Mouse (Mus musculus) hindbrain, embryonic 15.5 days (tissue): ENCODE data around the gene Cacnb3. TPM values are rescaled to one million over a fixed set of nuclear protein-coding genes. Genes with fewer than 3 reads are reported as not detected.

ENCODE experiments used
- ATAC-seq: fragments of 200-750 bp; cut with Nextera tagmentation; 2 replicates; pipeline ENCODE4 v1.8.0; 2017; ENCODE audit warnings: low read depth, moderate number of reproducible peaks, moderate TSS enrichment; ENCODE audit not compliant: low FRiP score
- H3K27ac ChIP-seq: fragments of 300-500 bp; sonication (generic); replicated peaks from 2 replicates; pipeline ENCODE4 v1.5.1; 2015; ENCODE audit warnings: mild to moderate bottlenecking, inconsistent platforms
- H3K27me3 ChIP-seq: fragments of 300-500 bp; sonication (generic); 2 replicates; pipeline ENCODE4 v1.6.1; 2015; ENCODE audit warnings: control low read depth, inconsistent platforms
- H3K36me3 ChIP-seq: fragments of 300-500 bp; sonication (generic); 2 replicates; pipeline ENCODE4 v1.6.1; 2015; ENCODE audit warnings: control low read depth, inconsistent platforms
- H3K4me1 ChIP-seq: fragments of 300-500 bp; sonication (generic); replicated peaks from 2 replicates; pipeline ENCODE4 v1.6.1; 2015; ENCODE audit warnings: control low read depth, inconsistent platforms
- H3K4me2 ChIP-seq: fragments of 300-500 bp; sonication (generic); 2 replicates; pipeline ENCODE4 v1.6.1; 2015; ENCODE audit warnings: moderate library complexity, mild to moderate bottlenecking, inconsistent platforms
- H3K4me3 ChIP-seq: fragments of 300-500 bp; sonication (generic); 2 replicates; pipeline ENCODE4 v1.5.1; 2015; ENCODE audit warnings: mild to moderate bottlenecking, inconsistent platforms
- H3K9ac ChIP-seq: fragments of 300-500 bp; sonication (generic); 2 replicates; pipeline ENCODE4 v1.6.1; 2015; ENCODE audit warnings: inconsistent platforms
- H3K9me3 ChIP-seq: fragments of 300-500 bp; sonication (generic); 2 replicates; pipeline ENCODE4 v1.6.1; 2016; ENCODE audit warnings: control low read depth, inconsistent platforms
- WGBS: fragments of 180-500 bp; shearing (Covaris S2); methylation state at CpG from one replicate; pipeline ENCODE4 v1.1.7; 2015; 5-methylcytosine and 5-hydroxymethylcytosine counted together
- polyA plus RNA-seq: library from polyadenylated mRNA; unstranded; fragments of >200 nt; fragmentation: Nextera tagmentation; extraction: Ambion mirVana; gene quantifications from 2 replicates; pipeline ENCODE4 v1.2.1, GENCODE M21; 2015

Gene Cacnb3
- polyA plus RNA-seq, 1 experiment from 2014 or later: 136 TPM

DNA sequence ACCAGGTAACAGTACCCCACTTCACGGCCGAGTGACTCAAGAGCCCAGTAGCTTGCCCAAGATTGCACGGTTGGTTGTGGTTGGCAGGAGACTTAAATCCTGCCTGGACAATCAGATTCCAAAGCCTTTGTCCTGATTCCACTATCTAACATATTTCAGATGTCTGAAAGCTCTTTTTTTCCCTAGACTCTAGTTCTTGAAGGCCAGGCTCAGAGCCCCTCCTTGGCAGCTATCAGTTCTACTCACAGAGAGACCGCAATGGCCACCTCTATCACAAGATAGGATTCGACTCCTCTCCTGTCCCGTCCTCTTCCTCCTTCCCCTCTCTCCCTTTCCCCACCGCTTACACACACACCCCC, 28.8 kb upstream of the Cacnb3 start:
- 80% methylated on average over 7 of the region's 7 CpGs for WGBS
- Histone ChIP-seq H3K27ac (no peak overlapping the region), H3K4me2 (peak overlapping the region; percentile 27; the same call in 1 of the 2 replicates), H3K4me3 (no peak overlapping the region), H3K4me1 (peaks cover 23% of the 10 kb centered on the region), H3K9ac (no peak overlapping the region), H3K27me3 (no peaks in the 10 kb centered on the region), H3K9me3 (no peaks in the 10 kb centered on the region), H3K36me3 (peaks cover 42% of the 10 kb centered on the region)
- ATAC-seq: no peak

DNA sequence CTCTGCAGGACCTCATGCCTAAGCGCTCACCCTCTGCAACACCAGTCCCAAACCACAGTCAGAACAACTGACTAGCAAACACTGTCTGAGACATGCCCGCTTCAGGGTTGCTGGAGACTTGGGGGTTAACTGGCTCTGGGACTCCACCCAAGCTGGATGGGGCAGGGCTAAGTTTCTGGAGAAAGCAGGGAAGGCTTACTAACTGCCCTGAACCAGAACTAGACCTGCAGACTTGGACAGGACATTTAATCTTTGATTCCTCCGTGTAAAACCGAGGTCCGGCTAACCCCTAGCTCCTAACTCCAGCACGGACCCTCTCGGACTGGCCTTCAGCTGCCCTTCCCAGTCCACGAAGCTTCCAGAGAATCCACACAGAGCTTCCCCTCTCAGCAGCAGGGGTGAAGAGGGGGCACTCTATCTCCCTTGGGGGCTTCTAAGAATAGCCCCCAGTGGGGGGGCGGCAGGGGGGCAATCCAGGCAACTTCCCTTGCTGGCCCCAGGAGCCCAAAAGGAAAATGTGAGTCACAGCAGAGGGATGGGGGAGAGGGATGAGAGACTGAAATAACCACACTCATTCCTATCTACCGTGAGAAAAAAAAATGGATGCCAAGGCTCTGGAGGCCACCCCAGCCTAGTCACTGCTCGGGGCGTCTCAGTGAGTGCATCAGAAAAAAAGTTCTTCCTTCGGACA, 28.3 kb upstream of the Cacnb3 start:
- Histone ChIP-seq H3K9me3 (no peaks in the 10 kb centered on the region), H3K4me3 (no peak overlapping the region), H3K27ac (no peak overlapping the region), H3K9ac (no peak overlapping the region), H3K36me3 (peaks cover 37% of the 10 kb centered on the region), H3K4me2 (peak overlapping the region; percentile 27; the same call in 1 of the 2 replicates), H3K4me1 (peaks cover 28% of the 10 kb centered on the region), H3K27me3 (no peaks in the 10 kb centered on the region)
- ATAC-seq: no peak
- 69% methylated on average over 13 of the region's 13 CpGs for WGBS

DNA sequence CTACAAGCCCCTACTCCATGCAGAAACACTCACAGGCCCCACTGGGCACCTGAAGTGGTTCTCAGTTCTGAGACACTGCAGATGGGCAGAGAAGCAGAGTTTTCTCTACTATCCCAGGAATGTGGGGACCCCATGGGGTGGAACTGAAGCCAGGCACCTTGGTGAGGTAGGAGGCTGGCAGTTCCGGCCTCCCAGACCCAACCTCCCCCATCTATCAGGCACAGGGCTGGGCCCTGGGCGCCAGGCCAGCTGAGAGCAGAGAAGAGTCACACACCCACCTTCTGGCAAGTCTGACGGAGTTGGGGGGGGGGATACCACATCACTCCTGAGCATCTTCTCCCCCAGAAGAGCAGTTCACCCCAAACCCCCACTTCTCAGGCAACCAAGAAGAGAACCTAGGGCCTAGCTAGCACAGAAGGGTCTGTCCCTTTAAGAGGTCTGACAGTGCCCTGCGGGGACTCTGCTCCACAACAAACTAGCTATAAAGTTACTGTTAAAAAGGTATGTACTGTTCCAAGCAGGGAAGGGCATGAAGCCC, 27.6 kb upstream of the Cacnb3 start:
- no peak overlapping the region for H3K27ac ChIP-seq
- ATAC-seq: no peak
- no peaks in the 10 kb centered on the region for H3K27me3 ChIP-seq
- H3K9ac ChIP-seq: no peak overlapping the region
- H3K4me3 ChIP-seq: no peak overlapping the region
- peaks cover 34% of the 10 kb centered on the region for H3K4me1 ChIP-seq
- H3K9me3 ChIP-seq: no peaks in the 10 kb centered on the region
- 62% methylated on average over 4 of the region's 4 CpGs for WGBS
- peak overlapping the region; percentile 27; the same call in 1 of the 2 replicates for H3K4me2 ChIP-seq
- H3K36me3 ChIP-seq: peaks cover 30% of the 10 kb centered on the region

DNA sequence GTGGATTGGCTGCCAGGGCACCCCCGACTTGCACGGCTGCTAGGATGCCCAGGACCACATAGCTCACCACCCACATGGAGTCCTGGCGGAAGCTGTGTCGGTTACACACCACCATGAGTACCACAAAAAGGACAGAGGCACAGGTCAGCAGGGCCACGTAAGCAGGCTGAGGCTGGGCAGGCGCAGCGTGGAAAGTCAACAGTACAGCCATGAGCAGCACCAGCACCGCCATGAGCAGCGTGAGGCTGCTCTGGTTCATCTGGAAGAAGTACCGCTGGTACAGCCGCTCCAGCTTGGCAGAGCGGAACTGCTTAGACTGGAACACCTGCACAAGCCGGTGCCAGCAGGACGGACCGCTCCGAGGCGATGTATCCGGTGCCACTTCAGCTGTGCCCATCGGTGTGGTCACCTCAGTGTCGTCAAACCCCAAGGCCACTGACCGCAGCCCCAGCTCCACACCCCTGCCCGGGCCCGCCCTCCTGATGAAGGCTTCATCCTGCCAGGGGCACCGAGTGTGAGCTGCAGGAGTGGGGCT, 26.5 kb upstream of the Cacnb3 start:
- no peak overlapping the region for H3K4me2 ChIP-seq
- H3K27me3 ChIP-seq: no peaks in the 10 kb centered on the region
- no peak overlapping the region for H3K27ac ChIP-seq
- no peak for ATAC-seq
- WGBS: 92% methylated on average over 24 of the region's 24 CpGs
- H3K4me3 ChIP-seq: no peak overlapping the region
- H3K9me3 ChIP-seq: no peaks in the 10 kb centered on the region
- peaks cover 42% of the 10 kb centered on the region for H3K4me1 ChIP-seq
- peaks cover 23% of the 10 kb centered on the region for H3K36me3 ChIP-seq
- no peak overlapping the region for H3K9ac ChIP-seq

DNA sequence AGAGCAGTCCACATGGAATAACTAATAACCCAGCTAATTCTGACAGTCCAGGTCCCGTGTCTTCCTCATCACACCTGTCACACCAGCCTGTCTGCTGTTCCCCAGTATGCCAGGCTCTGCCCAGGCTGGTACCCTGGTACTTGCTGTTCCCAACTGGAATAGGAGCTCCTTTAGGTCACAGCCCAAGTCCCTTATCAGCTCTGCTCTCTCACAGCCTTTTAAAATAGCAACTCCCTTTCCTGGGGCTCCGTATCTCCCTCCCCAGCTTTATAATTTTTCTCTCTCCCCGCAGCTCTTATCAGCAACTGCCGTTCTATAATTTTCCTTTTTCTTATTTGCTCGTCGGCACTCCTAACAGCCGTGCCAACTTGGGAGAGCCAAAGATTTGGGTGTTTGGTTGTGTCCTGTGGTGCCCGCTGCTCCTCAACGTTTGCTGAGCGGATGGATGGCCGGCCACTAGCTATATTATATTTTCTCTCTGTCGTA, 24.5 kb upstream of the Cacnb3 start:
- no peak overlapping the region for H3K4me2 ChIP-seq
- H3K9me3 ChIP-seq: no peaks in the 10 kb centered on the region
- no peak for ATAC-seq
- H3K4me1 ChIP-seq: peaks cover 49% of the 10 kb centered on the region
- H3K9ac ChIP-seq: no peak overlapping the region
- 91% methylated on average over 12 of the region's 12 CpGs for WGBS
- no peaks in the 10 kb centered on the region for H3K27me3 ChIP-seq
- H3K36me3 ChIP-seq: peaks cover 19% of the 10 kb centered on the region
- H3K4me3 ChIP-seq: no peak overlapping the region
- no peak overlapping the region for H3K27ac ChIP-seq

DNA sequence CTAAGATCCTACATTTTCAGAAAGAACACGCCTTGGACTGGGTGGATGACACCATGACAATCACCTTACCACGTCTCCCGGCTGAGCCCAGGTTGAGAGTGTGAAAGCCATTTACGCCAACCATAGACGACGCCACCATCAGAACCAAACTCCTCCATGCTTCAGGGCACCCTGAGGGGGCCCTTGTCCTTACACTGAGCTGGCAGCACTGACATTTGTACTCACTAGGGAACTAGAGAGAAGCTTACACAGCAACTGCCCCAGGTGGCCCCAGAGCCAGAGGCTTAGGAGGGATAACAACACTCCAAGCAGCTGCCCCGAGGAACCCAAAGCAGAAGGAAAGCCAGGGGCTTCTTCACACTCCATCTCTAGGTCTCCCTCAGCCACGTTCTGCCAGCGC, 23.9 kb upstream of the Cacnb3 start:
- Histone ChIP-seq H3K4me1 (peaks cover 47% of the 10 kb centered on the region), H3K4me2 (0 out of 2 replicates have a peak overlapping the region, but pooled peaks have one; percentile 92), H3K36me3 (peaks cover 15% of the 10 kb centered on the region), H3K9ac (no peak overlapping the region), H3K4me3 (no peak overlapping the region), H3K27me3 (no peaks in the 10 kb centered on the region), H3K9me3 (no peaks in the 10 kb centered on the region), H3K27ac (no peak overlapping the region)
- WGBS: 71% methylated on average over 9 of the region's 9 CpGs
- ATAC-seq: no peak

DNA sequence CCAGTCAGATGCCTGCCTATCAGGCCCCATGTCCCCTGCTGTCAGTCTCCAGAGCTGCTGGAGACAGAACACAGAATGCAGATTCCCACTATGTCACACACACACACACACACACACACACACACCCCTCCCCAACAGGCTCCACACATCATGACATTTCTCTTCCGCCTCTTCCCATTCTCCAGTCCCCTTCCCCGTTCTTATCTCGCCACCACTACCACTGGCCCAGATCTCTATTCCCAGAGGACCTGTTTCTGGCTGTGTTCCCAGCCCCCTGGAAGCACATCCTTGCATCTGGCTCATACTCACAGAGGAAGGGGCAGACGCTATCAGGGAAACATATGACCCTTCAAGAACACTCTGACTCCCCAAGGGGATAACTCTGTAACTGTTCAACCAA, 23.1 kb upstream of the Cacnb3 start:
- Histone ChIP-seq H3K9me3 (no peaks in the 10 kb centered on the region), H3K4me2 (peak overlapping the region; percentile 92), H3K36me3 (peaks cover 15% of the 10 kb centered on the region), H3K27me3 (no peaks in the 10 kb centered on the region), H3K9ac (peak overlapping the region; percentile 91; the same call in 1 of the 2 replicates), H3K27ac (0 out of 2 replicates have a peak overlapping the region, but pooled peaks have one; percentile 38), H3K4me1 (peaks cover 39% of the 10 kb centered on the region), H3K4me3 (peak overlapping the region; percentile 81)
- ATAC-seq: no peak
- 20% methylated on average over 4 of the region's 4 CpGs for WGBS

DNA sequence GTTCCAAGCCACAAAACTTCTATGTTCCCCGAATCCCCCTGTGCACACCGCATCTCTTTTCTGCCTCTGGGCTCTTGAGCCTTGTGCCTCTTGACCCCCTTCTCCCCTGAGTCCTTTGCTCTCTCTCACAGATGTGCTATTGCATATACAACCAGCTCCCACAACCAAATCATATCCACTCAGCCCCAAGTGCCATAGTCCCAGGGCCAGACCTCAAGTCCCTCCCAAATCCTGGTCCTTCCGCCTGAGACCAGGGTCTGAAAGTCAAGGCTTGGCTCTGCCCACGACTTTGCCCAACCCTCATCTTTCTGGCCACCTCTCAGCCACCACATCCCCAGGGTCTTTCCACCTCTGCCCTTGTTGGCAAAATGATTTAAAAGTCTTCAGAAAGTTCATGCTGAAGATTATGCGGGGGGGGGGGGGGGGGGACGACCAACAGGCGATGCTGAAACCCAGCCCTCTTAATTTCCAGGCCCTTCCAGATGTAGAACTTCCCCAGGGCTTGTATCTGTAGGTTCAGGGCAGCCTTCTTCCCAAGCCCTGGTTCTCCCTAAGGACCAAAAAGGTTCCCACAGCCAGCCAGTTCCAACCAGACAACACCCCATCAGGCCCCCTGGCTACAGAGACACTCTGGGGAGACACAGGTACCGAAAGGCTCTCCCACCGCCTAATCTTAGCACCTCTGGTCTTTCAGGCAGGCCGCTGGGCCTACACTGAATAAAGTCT, 22.4 kb upstream of the Cacnb3 start:
- Histone ChIP-seq H3K9me3 (no peaks in the 10 kb centered on the region), H3K36me3 (peaks cover 12% of the 10 kb centered on the region), H3K27me3 (no peaks in the 10 kb centered on the region), H3K4me2 (peak overlapping the region; percentile 92), H3K27ac (peak overlapping the region; percentile 87), H3K4me3 (peak overlapping the region; percentile 81), H3K4me1 (peaks cover 33% of the 10 kb centered on the region), H3K9ac (peak overlapping the region; percentile 91)
- 9% methylated on average over 10 of the region's 10 CpGs for WGBS
- ATAC-seq: peak; percentile 19; the same call in 1 of the 2 replicates

DNA sequence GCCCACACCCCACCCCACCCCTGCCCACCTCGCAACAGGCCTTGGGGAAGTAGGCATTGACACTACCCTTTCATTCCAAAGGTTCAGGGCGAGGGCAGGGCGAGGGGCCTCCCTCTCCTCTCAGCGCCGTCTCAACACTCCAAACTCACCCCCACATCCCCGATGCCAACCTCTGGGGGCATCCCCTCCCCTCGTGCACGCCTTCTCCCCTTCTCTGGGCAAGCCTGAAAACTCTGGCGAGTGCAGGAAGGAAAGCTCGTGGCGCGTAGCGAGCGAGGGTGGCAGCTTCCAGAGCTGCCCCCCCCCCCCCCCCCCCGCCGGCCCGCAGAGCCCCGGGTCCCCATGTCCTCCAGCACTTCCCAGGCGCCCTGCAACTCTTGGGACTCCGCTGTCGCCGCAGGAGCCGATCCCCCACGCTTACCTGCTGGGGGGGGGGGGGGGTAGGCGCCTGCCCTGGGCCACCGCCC, 21.8 kb upstream of the Cacnb3 start:
- no peaks in the 10 kb centered on the region for H3K9me3 ChIP-seq
- H3K9ac ChIP-seq: peak overlapping the region; percentile 91
- H3K4me1 ChIP-seq: peaks cover 28% of the 10 kb centered on the region
- H3K4me2 ChIP-seq: peak overlapping the region; percentile 92
- peak overlapping the region; percentile 81 for H3K4me3 ChIP-seq
- no peaks in the 10 kb centered on the region for H3K27me3 ChIP-seq
- H3K27ac ChIP-seq: peak overlapping the region; percentile 87
- peaks cover 6% of the 10 kb centered on the region; the same call in 1 of the 2 replicates for H3K36me3 ChIP-seq
- WGBS: 0% methylated on average over 6 of the region's 26 CpGs
- ATAC-seq: peak; percentile 25

DNA sequence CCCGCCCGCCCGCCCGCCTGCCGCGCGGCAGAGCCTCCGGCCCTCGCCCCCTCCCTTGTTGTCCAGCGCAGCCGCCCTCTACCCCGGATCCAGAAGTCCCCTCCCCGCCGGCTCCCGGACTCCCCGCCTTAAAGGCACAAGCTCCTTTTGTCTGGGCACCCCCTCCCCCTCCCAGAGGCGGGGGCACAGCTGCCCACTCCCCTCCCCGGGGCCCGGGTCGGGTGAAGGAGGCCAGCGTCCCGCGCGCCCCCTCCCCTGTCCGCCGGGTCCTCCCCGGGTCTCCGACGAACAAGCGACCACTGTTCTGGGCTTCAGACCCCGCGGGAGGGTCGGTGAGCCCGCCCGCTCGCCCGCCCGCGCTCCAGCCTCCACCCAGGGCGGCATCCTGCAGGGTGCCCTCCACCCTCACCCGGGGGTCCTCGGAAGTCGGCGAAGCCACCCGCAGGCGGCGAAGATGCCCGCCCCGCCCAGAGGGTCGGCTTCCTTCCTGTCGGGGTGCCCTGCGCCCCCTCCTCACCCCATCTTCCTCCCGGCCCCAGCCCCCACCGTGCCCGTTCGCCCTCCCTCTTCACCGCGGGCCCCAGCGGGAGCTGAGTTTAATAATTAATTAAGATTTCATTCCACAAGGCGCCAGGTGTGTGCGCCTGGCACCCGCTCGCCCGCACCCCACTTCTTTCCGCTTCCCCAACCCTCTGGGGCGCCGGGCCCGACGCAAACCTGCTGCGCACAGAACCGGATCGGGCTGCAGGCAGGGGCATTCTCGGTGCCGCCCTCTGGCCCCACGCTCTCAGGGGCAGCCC, 21.1 kb upstream of the Cacnb3 start, which contains the start of gene Adcy6:
Gene Adcy6 (minus strand): TSS at position 746 of the 800 bp plus-strand sequence.
- peaks cover under 1% of the 10 kb centered on the region; the same call in 1 of the 2 replicates for H3K36me3 ChIP-seq
- ATAC-seq: peak; percentile 82
- H3K4me3 ChIP-seq: peak within 1 kb of the TSS; percentile 81
- peaks cover 32% of the 10 kb centered on the region for H3K4me1 ChIP-seq
- H3K4me2 ChIP-seq: peak within 1 kb of the TSS; percentile 92
- no peaks in the 10 kb centered on the region for H3K9me3 ChIP-seq
- 2% methylated on average over 54 of the region's 75 CpGs for WGBS
- peak within 1 kb of the TSS; percentile 87 for H3K27ac ChIP-seq
- H3K9ac ChIP-seq: peak within 1 kb of the TSS; percentile 91
- no peaks in the 10 kb centered on the region for H3K27me3 ChIP-seq

DNA sequence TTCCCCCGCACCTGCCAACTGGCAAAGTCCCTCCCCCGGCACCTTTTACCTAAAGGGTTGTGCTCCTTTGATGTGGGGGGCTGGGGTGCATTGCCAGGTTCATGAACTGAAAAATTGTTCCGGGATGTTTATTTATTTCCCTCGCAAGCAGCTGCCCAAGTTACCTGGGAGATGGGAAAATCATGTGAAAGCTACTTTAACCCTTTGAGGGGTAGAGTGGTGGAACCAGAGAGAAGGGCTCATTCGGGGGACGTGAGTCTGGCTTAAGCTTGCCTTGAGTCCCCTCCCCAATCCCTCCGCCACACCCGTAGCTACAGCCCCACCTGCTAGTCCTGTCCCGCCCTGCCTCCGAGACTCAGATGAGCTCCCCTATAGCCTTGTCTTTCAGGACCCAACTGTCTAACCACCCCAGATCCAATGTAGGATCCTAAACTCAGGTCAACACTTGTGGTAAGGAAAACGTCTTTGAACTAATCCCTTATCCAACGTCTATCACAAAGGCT, 20.5 kb upstream of the Cacnb3 start:
- no peaks in the 10 kb centered on the region for H3K36me3 ChIP-seq
- 4% methylated on average over 12 of the region's 12 CpGs for WGBS
- H3K4me3 ChIP-seq: peak overlapping the region; percentile 81
- peak overlapping the region; percentile 91 for H3K9ac ChIP-seq
- H3K9me3 ChIP-seq: no peaks in the 10 kb centered on the region
- H3K4me2 ChIP-seq: peak overlapping the region; percentile 92
- H3K4me1 ChIP-seq: peaks cover 36% of the 10 kb centered on the region
- ATAC-seq: no peak
- peak overlapping the region; percentile 87 for H3K27ac ChIP-seq
- H3K27me3 ChIP-seq: no peaks in the 10 kb centered on the region
